Mouse (Mus musculus): ENCODE data around the gene Lrrc56. TPM values are rescaled to one million over a fixed set of nuclear protein-coding genes. Genes with fewer than 3 reads are reported as not detected.

Lrrc56 gene
- 14.1 and 14.9 TPM in 2 replicates for polyA plus RNA-seq (2012; rRNA removed)

DNA sequence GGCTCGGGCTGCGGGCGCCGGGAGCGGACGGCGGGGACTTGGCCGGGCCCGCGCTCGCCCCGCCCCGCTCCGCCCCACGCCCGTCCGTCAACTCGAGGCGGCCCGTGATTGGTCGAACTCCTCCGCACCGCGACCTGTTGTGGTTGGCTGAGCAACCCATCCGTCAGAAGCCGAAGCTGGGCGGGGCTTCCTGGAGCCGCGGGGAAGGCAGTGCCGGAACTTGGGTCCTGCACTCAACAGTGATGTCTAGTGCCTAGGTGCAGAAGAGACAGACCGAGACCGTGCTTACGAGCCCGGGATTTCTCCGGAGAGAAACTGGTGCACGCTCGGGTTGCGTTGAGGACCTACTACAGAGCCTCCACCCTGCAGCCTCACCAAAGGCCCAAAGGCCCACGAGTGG lies at the start of gene Lrrc56, which contains the start of gene Hras:
Gene Lrrc56, plus strand, starts transcription at position 210 of the 400 bp plus-strand sequence.
Gene Hras, minus strand, starts transcription at position 58 of the 400 bp plus-strand sequence.

GRCm38 (mm10) chr7:141172116-141173006 lies 21.6 kb upstream of the Lrrc56 start, which contains the start of gene Rnh1:
Gene Rnh1, minus strand, starts transcription at chr7:141172857.

DNA sequence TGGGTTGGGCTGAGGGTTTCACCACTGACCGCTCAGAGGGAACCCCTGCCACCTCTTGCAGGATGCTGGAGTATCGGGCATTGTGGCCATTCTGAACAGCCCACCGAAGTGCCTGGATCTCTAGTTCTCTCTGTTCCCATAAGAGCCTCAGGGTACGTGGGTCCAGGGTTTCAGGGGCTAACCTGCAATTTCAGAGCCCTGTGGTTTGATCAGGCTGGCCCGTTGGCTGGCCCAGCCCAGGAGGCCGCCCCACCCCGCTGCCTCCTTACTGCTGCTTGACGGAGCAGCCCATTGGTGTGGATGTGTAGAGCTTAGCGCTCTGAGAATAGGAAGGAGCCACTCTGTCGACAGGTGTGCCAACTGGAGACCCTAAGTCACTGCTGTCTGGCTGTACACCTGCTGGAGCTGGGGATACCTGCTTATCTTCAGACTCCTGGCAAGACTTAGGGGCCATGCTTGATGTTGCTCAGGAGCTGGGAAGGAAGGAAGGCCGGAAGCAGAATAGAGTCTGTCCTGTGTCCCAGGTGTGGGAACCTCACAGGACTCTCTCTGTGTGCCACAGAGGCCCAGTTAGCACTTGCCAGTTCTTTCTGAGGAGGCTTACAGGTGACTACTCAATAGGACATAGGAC lies 19.8 kb downstream of the Lrrc56 start, which contains the start of gene Lmntd2:
Gene Lmntd2, minus strand, starts transcription at position 476 of the 631 bp plus-strand sequence.

GRCm38 (mm10) chr7:141215101-141215879 lies 21.3 kb downstream of the Lrrc56 start, which contains the start of gene Rassf7:
Gene Rassf7, plus strand, starts transcription at chr7:141215860.

GRCm38 (mm10) chr7:141228279-141229067 lies 34.5 kb downstream of the Lrrc56 start, which contains the start of gene Phrf1:
Gene Phrf1, plus strand, starts transcription at chr7:141228784.

Other genes starting within 250 kb of the Lrrc56 start
- 0.48 and 7.3 TPM in 2 replicates for gene Ifitm5, start 243.9 kb upstream of the Lrrc56 start, polyA plus RNA-seq (2012; rRNA removed)
- gene Gm45717, start 238.2 kb upstream of the Lrrc56 start, polyA plus RNA-seq (2012; rRNA removed), result 0.21 TPM in 1 of 2 replicates, not detected in the other
- 139 and 160 TPM in 2 replicates for gene Ifitm2, start 238.2 kb upstream of the Lrrc56 start, polyA plus RNA-seq (2012; rRNA removed)
- 33.6 and 57.6 TPM in 2 replicates for gene Ifitm1, start 226.9 kb upstream of the Lrrc56 start, polyA plus RNA-seq (2012; rRNA removed)
- gene Ifitm3, start 183.4 kb upstream of the Lrrc56 start, polyA plus RNA-seq (2012; rRNA removed), result 43.6 and 46.5 TPM in 2 replicates
- gene Ifitm6, start 176.2 kb upstream of the Lrrc56 start, polyA plus RNA-seq (2012; rRNA removed), result 0.56 and 0.82 TPM in 2 replicates
- gene Gm17387, start 165.0 kb upstream of the Lrrc56 start, polyA plus RNA-seq (2012; rRNA removed), result not detected in 2 replicates
- 186 and 189 TPM in 2 replicates for gene B4galnt4, start 133.1 kb upstream of the Lrrc56 start, polyA plus RNA-seq (2012; rRNA removed)
- gene Pkp3, start 115.9 kb upstream of the Lrrc56 start, polyA plus RNA-seq (2012; rRNA removed), result 0.04 and 1.6 TPM in 2 replicates
- gene Sigirr, start 93.6 kb upstream of the Lrrc56 start, polyA plus RNA-seq (2012; rRNA removed), result 2.3 and 2.5 TPM in 2 replicates
- gene Ano9, start 76.4 kb upstream of the Lrrc56 start, polyA plus RNA-seq (2012; rRNA removed), result 0.92 and 1.00 TPM in 2 replicates
- 57.7 and 58.1 TPM in 2 replicates for gene Ptdss2, start 71.8 kb upstream of the Lrrc56 start, polyA plus RNA-seq (2012; rRNA removed)
- 31.5 and 34.6 TPM in 2 replicates for gene Rnh1, start 21.3 kb upstream of the Lrrc56 start, polyA plus RNA-seq (2012; rRNA removed)
- 203 and 213 TPM in 2 replicates for gene Hras, start 152 bp upstream of the Lrrc56 start, polyA plus RNA-seq (2012; rRNA removed)
- gene Lmntd2, start 19.9 kb downstream of the Lrrc56 start, polyA plus RNA-seq (2012; rRNA removed), result 0.92 and 0.97 TPM in 2 replicates
- 20.3 and 23.3 TPM in 2 replicates for gene Rassf7, start 21.7 kb downstream of the Lrrc56 start, polyA plus RNA-seq (2012; rRNA removed)
- gene Phrf1, start 34.6 kb downstream of the Lrrc56 start, polyA plus RNA-seq (2012; rRNA removed), result 24.7 and 26.9 TPM in 2 replicates
- 4.2 and 6.9 TPM in 2 replicates for gene Irf7, start 72.3 kb downstream of the Lrrc56 start, polyA plus RNA-seq (2012; rRNA removed)
- 0.04 and 0.08 TPM in 2 replicates for gene Cdhr5, start 82.6 kb downstream of the Lrrc56 start, polyA plus RNA-seq (2012; rRNA removed)
- 1.5 and 2.2 TPM in 2 replicates for gene Sct, start 85.0 kb downstream of the Lrrc56 start, polyA plus RNA-seq (2012; rRNA removed)
- 0.66 and 0.71 TPM in 2 replicates for gene Drd4, start 97.8 kb downstream of the Lrrc56 start, polyA plus RNA-seq (2012; rRNA removed)
- 67.1 and 68.9 TPM in 2 replicates for gene Deaf1, start 133.5 kb downstream of the Lrrc56 start, polyA plus RNA-seq (2012; rRNA removed)
- gene Tmem80, start 133.6 kb downstream of the Lrrc56 start, polyA plus RNA-seq (2012; rRNA removed), result 53.0 TPM in 2 replicates
- 1.3 and 3.0 TPM in 2 replicates for gene Eps8l2, start 144.7 kb downstream of the Lrrc56 start, polyA plus RNA-seq (2012; rRNA removed)
- gene Taldo1, start 198.0 kb downstream of the Lrrc56 start, polyA plus RNA-seq (2012; rRNA removed), result 245 and 264 TPM in 2 replicates
- gene Gatd1, start 220.0 kb downstream of the Lrrc56 start, polyA plus RNA-seq (2012; rRNA removed), result 69.5 and 71.9 TPM in 2 replicates
- gene Cend1, start 235.3 kb downstream of the Lrrc56 start, polyA plus RNA-seq (2012; rRNA removed), result 63.4 and 64.9 TPM in 2 replicates
- gene Slc25a22, start 243.7 kb downstream of the Lrrc56 start, polyA plus RNA-seq (2012; rRNA removed), result 166 and 178 TPM in 2 replicates
- gene Pidd1, start 249.9 kb downstream of the Lrrc56 start, polyA plus RNA-seq (2012; rRNA removed), result 9.0 and 10.0 TPM in 2 replicates